Mouse (Mus musculus) adrenal gland, postnatal 10 days (tissue): ENCODE measurements at regions not wholly inside any gene's neighbourhood (a gene's known extent, or its start where the extent isn't known, plus 50 kb on each side); places are given as distances from the start of the nearest gene placed in this dataset.
A peak's percentile ranks its signal among the peaks of the same experiment; 100 is the strongest.

ENCODE experiments used
- DNase-seq: peaks from one replicate; pipeline ENCODE4 v3.0.0; 2021; ENCODE audit warnings: mixed read lengths

- no peak for DNase-seq
Measured at GRCm38 (mm10) chr8:10905761-10906160, 102.5 kb downstream of the Irs2 start.

GRCm38 (mm10) chr8:10903957-10904356 lies 104.3 kb downstream of the Irs2 start:
- no peak for DNase-seq

GRCm38 (mm10) chr8:10901954-10902353 lies 106.3 kb downstream of the Irs2 start:
- DNase-seq, result no peak

GRCm38 (mm10) chr8:10901014-10901413 lies 107.2 kb downstream of the Irs2 start:
- DNase-seq, result no peak

- DNase-seq, result peak; percentile 69
Measured at GRCm38 (mm10) chr8:10899581-10900155, 108.6 kb downstream of the Irs2 start.

- peak; percentile 46 for DNase-seq
Measured at GRCm38 (mm10) chr8:10898562-10899527, 109.4 kb downstream of the Irs2 start.

GRCm38 (mm10) chr8:10897573-10897972 lies 110.7 kb downstream of the Irs2 start:
- DNase-seq, result no peak

- DNase-seq, result peak; percentile 28
Measured at GRCm38 (mm10) chr8:10895178-10895577, 113.1 kb downstream of the Irs2 start.

GRCm38 (mm10) chr8:10894306-10894705 lies 114.0 kb downstream of the Irs2 start:
- no peak for DNase-seq

- DNase-seq, result no peak
Measured at GRCm38 (mm10) chr8:10893709-10894108, 114.5 kb downstream of the Irs2 start.

GRCm38 (mm10) chr8:10891906-10892305 lies 116.4 kb downstream of the Irs2 start:
- no peak for DNase-seq

- no peak for DNase-seq
Measured at GRCm38 (mm10) chr8:10891440-10891839, 116.8 kb downstream of the Irs2 start.

GRCm38 (mm10) chr8:10885452-10885851 lies 122.8 kb downstream of the Irs2 start:
- no peak for DNase-seq

GRCm38 (mm10) chr8:10883418-10883817 lies 124.8 kb downstream of the Irs2 start:
- no peak for DNase-seq

GRCm38 (mm10) chr8:10882381-10882780 lies 125.9 kb downstream of the Irs2 start:
- DNase-seq, result peak; percentile 42

GRCm38 (mm10) chr8:10879883-10880282 lies 128.4 kb downstream of the Irs2 start:
- DNase-seq, result no peak

- DNase-seq, result no peak
Measured at GRCm38 (mm10) chr8:10879049-10879847, 129.0 kb downstream of the Irs2 start.

GRCm38 (mm10) chr8:10878371-10878770 lies 129.9 kb downstream of the Irs2 start:
- DNase-seq, result no peak

- DNase-seq, result no peak
Measured at GRCm38 (mm10) chr8:10875170-10875569, 133.1 kb downstream of the Irs2 start.

GRCm38 (mm10) chr8:10871451-10871850 lies 136.8 kb downstream of the Irs2 start:
- DNase-seq, result no peak

GRCm38 (mm10) chr8:10870423-10871055 lies 137.7 kb downstream of the Irs2 start:
- no peak for DNase-seq

GRCm38 (mm10) chr8:10869866-10870265 lies 138.4 kb downstream of the Irs2 start:
- DNase-seq, result no peak
